Mouse (Mus musculus): ENCODE results near the gene Myh7b.
A peak's percentile ranks its signal among the peaks of the same experiment; 100 is the strongest.

The Myh7b gene

DNA sequence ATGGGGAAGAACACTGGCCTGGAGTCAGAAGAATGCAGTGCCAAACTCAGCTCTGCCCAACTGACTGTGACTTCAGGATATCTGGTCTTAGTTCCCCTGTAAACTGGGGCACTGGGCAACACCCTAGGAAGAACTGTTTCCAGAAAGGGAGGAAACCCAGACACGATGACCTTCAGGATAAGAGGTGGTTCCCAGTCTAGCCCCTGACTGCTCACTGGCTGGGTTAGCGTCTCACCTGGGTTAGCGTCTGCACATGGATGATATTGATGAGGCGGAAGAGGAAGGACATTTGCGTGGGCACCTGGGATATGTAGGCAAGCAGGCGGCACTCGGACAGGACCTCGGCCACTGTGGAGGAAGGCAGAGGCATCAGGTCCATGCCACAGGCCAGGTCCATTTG, 24.9 kb downstream of the Myh7b start:
- DNase-seq, result no peak

DNA sequence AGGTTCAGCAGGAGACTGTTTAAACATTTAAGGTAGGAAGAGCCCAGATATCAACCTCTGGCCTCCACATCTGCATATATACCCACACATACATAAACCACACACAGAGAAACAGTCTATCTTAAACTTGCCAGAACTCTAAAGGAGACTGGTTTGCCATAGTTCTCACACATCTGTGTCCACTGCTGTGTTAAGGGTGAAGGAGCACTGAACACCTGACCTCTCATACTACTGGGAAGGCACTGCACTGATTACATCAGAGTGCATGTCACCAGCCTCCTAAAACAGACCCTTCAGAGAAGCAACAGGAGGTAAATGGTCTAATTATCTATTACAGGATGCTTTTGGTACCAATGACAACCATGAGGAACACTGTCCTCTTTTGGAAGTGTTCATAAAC, 25.9 kb downstream of the Myh7b start:
- DNase-seq, result no peak

DNA sequence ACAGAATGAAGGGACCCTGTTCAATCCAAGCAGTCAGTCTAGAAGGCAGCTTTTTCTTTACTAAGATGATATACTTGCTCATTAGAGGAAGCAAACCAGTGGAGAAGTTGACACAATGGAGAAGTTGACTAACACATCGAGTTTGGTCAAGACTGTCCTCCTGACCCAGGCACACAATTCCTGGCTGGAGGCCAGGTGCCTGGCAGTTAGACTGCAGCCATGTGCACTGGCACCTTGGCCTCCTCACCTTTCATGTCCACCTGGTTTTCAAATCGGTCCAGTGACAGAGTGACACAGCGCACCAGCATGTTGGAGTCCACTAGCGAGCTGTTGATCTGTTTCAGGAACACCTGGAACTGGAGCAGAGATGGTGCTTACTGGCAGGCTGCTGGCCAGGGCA, 26.4 kb downstream of the Myh7b start:
- DNase-seq, result no peak

DNA sequence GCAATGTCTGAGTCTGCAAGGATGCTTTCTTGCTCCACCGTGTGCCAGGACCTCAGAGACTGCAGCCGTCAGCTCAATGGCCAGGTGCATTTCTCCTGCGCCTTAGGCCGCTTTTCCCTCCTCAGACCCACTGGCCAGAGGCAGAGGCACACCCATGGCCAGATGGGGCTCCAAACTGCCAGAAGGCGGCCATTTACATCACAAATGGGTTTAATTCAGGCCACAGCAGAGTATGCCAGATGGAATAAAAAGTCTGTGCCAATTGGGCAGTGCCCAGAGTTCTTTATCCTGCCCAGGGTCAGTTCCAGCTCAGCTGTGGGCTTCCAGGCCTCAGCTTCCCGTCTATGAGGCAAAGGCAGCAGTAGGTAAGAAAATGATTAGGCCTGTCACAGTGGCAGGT, 29.6 kb downstream of the Myh7b start:
- DNase-seq, result peak; percentile 33

DNA sequence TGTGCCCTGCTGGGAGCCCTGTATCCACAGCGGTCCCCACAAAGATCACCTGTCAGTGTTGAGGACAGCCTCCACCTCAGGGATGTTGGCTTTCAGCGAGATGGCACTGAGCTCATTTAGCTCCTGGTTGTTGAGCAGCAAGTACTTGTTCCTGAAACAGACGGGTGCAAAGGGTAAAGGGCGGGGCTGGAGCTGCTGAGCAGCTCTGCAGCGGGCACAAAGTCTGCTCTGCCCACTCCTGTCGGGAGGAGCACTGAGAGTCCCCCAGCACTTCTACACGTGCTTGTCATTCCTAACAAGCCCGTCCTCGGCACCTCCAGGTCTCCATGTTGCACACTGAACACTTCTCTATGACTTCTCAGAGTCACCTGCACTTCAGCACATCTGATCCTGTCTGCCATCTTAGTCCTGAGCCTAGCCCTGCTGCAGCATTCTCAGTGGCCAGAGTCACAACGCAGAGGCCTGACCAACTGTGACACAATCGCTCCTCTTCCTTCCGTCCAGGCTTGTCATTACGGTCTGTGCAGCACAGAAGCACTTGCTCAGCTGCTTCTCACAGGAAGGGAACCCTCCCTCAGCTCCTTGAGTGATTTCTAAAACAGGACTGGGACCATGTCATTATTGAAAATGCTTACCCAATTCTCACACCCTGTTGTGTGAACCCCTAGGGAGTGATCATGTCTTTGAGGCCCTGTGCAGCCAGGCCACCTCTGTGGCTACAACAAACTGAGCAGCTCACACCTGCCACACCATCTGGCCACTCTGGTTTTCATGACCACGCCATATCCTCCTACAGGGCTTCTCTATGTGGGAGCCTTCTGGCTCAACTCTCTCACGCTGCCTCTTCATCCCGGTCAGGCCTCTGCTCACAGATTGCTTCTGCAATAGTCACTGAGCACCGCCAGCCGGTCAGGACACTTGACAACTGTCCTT, 30.8 kb downstream of the Myh7b start:
- DNase-seq, result peak; percentile 15

DNA sequence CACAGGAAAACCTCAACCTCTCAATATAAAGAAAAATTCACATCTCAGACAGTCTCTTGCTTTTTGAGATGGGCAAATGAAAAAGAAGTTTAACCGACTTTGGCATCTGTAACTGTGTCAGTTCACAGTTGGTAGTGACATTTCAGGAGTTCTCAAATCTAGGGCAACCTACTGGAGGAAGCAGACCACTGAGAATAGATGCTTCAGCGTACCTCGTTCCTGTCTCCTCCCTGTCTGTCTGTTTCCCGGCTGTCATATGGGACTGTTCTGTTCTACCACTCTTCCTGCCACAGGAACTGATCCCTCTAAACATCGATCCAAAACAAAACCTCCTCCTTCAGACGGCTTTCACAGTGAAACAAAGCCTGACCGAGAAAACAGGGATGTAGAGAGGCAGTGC, 34.7 kb downstream of the Myh7b start:
- DNase-seq, result no peak

DNA sequence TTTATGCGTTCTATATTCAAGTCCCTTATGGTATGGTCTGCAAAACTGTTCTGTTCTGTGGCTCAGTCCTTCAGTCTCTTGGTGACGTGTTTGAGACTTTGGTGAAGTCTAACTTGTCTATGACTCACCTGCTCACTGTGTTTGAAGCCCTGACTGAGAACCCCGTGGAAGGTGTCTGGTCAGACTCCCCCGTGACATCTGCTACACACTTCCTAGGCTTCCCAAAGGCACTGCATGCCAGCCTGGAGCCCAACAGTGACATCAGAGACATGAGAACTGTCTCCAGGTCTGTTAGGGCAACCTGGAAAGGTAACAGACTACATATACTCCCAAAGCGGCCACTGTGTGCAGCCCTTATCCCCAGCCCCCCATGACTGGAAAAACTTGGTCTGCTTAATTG, 41.6 kb downstream of the Myh7b start:
- DNase-seq, result no peak

DNA sequence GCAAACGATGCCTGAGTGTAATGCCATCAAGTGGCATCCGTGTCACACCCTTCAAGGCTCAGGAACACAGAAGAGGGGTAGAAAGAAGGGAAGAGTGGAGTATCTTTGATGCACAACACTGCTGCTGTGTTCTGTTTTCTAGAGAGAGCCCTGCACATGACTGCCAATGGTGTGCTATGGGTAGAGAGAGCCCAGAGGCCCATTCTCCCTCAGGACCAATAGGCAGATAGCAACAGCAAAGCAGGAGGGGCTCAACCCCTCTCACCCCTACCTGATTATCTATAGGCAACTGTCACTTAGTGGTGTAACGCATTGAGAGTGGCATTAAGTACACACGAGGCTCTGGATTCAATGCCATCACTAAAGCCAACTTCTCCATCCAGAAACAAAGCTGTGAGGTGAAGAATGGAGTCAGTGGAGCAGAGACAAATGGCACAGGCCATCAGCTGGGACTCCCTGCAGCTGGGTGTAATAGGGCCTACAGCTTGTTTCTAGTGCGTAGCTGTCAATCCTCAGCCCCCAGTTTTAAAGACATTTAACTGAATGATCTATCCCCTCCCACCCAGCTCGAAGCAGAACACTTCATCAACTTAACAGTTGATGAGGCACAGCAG, 44.9 kb downstream of the Myh7b start:
- no peak for DNase-seq

DNA sequence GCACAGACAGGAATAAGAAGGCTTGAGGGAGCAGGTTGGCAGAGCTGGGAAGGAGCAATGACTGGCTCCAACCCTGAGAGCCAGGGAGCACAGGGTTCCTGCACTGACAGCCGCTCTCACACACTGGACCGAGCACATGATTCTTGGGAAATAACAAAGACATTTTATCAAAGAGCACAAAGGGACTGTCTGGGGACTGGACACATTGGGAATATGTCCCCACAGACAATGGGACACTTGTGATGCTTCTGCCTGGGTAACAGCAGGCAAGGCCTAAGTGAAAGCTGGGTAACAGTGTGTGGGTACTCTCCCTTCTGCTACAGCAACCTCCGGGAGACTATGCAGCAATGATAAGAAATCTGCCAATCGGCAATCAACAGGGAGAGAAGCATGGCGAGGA, 51.4 kb downstream of the Myh7b start:
- no peak for DNase-seq

DNA sequence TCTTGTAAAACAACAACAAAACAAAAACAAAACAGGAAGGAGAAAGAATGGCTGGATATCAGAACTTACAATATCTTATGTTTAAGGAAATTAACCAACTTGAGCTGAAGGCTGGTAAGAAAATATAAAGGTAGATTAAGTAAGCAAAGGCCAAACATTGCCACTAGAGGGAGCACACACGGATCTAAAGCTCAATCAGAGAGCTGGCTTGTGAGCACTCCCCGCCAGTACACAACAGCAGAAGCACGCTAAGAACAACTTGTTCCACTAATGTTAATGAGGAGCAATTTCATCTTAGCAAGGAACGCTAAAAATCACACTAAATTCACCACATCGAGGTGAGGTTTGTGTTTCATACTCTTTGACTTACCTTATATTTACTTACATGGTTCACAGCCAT, 52.1 kb downstream of the Myh7b start:
- peak; percentile 60 for DNase-seq

DNA sequence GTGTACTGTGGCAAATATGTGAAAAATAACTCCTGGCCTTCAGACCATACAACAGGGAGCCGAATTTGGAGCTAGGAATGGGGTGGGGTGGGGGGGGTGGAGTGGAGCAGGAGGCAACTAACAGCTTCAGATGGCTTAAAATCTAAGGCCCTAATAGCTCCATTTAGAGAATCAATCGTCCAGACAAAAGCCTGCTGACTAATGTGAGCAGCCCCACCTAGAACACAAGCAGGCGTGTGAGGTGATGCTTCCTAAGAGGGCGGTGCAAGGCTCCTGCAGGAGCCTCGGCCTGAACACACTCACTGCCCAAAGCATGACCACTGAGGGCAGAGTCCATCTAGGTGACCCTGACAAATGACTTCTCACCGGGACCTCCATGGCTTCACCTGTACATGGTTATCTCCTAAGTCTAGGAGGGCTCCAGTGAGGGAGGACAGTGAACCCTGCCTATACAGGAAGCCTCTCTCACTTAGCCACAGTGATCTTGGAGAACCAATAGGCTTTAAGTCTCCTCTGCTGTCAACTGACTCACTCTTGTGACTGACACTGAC, 53.0 kb downstream of the Myh7b start:
- no peak for DNase-seq

DNA sequence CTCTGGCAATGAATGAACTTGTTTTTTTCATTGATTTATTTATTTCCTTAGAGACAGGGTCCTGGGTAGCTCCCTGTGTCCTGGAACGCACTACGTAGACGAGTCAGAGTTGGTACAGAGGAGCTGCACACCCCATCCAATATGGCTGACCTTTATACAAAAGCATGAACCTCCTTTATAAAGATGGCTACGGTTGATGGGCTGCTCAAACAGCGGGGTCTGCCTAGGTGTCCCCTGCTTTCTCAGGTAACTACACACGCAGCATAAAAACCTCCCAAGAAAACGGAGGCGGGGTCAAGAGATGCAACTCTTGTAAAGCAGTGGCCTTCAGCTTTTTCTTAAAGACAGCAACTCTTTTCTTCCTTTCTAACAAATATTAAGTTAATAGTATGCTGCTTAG, 56.9 kb downstream of the Myh7b start:
- no peak for DNase-seq

DNA sequence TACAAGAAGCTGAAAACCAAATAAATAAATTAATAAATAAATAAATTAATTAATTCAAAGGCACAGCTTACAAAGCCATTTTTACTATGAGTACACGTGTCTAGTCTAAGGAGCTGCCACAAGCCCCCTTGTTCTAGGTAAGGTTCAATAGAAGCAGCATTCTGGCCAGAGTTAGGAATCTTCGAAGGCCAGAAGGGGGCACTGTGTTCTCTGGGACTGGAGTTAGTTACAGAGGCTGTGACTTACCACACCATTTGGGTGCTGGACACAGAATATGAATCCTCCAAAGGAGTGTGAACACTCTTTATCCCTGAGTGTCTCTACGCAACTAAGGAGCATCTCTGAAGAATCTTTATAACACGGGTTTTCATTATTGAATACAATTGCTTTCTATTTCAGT, 57.4 kb downstream of the Myh7b start:
- peak; percentile 32 for DNase-seq

DNA sequence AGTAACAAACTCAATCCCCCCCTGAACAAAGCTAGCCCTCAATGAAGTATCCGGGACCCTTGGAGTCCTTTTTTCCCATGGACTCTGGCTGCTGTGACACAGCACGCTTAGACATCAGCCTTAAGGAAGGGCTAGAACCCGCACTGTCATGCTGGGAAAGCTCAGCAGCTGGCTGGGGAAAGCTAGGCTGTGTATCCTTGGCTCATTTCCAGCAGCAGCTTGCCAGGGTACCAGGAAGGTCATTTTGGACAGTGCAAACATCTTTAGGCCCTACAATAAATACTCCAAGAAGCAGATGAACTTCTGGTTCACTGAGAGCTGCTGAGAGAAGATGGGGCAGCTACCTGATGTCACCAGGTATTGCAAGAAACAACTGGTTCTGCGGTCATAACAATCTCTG, 60.2 kb downstream of the Myh7b start:
- no peak for DNase-seq

DNA sequence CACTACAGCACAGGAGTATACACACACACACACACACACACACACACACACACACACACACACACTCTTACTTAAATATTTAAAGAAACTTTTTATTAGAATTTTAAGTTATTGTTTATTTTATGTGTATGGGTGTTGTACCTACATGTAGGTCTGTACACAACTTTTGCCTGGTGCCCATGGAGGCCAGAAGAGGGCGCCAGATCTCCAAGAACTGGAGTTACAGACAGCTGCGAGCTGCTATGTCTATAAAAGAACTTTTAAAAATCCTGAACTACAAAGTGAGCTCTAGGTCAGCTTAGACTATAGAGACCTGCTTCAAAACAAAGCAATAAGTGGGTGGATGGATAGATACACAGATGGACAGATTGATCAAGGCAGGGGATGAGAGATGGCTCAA, 62.5 kb downstream of the Myh7b start:
- peak; percentile 67 for DNase-seq

DNA sequence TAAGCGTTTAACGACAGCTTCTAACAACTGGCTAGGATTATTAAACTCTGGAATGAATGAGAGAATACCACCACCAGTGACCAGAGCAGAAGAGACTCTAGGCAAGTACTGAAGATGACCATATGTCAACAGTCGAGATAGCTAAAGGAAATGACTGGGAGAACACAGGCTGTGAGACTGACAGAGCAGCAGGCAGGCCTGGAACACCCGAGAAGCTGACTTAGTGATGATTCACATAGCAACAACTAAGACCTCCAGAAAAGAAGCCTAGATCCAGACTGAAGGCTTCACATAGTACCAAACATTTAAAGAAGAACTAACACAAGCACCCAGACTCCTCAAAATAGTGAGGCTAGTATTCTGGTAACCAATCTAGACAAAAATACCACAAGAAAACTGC, 64.1 kb downstream of the Myh7b start:
- no peak for DNase-seq

DNA sequence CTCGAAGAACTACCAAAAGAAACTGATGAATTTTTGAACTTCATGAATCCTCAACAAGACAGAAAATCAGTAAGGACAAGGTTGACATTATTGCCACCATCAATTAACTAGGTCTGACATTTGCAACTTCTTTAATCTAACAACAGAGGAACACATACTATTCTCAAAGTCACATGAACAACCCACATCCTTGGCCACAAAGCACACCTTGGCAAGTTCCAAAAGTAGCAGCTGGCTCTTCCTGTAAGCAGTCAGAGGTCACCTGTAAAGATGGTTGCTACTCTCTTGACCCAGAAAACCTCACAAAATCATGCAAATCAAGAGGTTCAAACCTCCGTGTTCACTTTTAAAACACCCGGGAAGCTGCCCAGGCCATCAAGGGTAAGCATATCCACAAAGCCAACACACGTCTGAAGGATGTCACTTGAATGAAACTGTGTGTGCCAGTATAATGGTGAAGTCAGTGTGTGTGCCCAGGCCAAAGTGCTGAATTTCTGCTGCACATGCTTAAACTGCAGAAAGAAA, 68.6 kb downstream of the Myh7b start:
- no peak for DNase-seq

DNA sequence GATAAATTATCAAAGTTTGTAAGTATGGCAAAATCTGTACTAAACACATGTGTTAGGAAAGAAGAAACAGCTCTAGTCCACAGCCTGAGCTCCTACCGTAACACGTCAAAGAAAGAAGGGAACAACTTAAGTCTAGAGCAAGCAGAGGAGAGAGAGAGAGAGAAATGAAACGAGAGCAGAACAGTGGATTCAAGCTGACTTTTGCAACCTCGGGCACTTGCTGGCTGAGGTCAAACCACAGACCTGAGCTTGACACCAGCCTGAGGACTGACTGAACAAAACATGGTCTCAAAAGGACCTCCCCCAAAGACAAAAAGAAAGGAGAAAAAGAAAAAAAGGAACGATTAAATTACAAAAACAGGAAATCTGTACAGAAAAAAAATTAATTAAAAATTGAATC, 69.6 kb downstream of the Myh7b start:
- DNase-seq, result no peak

DNA sequence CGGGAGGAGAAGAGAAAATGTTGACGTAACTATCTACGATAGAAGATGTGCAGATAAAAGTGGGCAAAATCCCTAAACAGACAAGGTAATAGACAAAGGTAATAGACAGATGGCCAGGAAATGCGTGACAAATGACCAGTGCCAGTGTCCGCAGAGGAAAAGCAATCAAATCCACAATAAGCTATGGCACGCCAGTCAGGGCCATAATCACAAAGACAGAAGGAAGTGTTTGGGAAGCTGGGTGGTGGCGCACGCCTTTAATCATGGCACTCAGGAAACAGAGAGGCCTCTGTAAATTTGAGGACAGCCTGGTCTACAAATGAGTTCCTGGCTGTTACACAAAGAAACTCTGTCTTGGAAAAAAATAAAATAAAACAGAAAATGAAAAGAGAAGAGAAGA, 70.2 kb downstream of the Myh7b start:
- DNase-seq, result no peak

DNA sequence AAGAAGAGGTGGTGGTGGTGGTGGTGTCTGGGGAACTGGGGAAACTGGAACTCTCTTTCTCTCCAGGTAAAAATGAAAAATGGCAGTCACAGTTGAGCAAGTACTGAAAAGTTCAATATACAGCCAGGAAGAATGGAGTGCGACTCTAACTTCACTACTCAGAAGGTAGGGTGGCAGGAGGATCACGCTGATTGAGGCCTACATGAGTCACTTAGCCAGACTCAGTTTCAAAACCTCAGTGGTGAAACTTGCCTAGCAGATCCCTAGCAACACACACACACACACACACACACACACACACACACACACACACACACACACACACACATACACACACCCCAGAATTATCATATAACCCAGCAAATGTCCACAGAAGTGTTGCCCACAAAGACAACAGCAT, 70.9 kb downstream of the Myh7b start:
- no peak for DNase-seq

DNA sequence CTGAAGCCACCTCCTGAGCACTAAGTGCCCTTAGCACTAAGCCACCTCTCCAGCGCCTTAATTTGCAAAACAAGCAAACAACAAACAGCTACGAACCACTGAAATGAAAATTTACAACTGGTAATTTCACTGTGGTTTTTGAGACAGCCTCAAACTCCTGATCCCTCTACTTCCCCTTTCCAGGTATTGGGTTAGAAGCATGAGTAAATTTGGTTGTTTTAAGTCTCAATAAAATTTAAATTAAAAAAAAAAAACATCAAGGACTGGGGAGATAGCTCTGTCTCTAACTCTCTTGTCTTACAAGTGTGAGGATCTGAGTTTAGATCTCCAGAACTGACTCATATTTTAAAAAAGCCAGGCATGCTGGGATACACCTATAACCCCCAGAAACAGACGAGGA, 72.1 kb downstream of the Myh7b start:
- DNase-seq, result no peak

DNA sequence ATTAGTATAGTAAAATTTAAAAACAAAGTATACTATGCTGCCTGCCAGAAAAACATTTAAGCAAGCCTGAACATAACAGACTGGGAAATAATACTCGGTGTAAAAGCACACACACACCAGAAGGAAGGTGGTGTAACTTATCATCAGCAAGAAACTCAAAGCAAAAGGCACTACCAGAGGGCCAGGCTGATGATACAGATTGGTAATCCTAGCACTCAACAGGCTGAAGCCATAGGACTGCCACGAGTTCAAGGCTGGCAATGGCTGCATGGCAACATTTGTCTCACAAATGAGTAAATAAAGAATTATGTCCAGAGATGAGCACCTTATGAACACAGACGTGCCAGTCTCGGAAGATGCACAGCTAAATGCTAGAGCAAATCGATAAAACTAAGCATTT, 72.8 kb downstream of the Myh7b start:
- DNase-seq, result no peak

Measured in right cerebral cortex, postnatal 14 days (tissue).